Mouse (Mus musculus): ENCODE results near the gene Poc1b.

- no peak for TF ChIP-seq CTCF (IDR thresholded peaks at IDR 0.05; ENCODE audit: control insufficient read depth, insufficient read depth, insufficient read length)
- TF ChIP-seq USF1 (IDR thresholded peaks at IDR 0.05; ENCODE audit: low read depth) = no peak
- TF ChIP-seq MYOG (IDR thresholded peaks at IDR 0.05; ENCODE audit: control insufficient read depth, extremely low read depth, insufficient read length) = no peak
- no peak for TF ChIP-seq CEBPB (IDR thresholded peaks at IDR 0.05; ENCODE audit: low read depth)
These were observed 1.3 kb upstream of the Poc1b start for GRCm38 (mm10) chr10:99105522-99105921.

Measured in C2C12 (cell line).